Mouse (Mus musculus) testis, postnatal 10 days (tissue): Measurements from ENCODE around the gene Olfr578.

ENCODE experiments used
- DNase-seq: peaks from one replicate; pipeline ENCODE4 v3.0.0; 2021; ENCODE audit warnings: low spot score

Olfr578 gene

DNA sequence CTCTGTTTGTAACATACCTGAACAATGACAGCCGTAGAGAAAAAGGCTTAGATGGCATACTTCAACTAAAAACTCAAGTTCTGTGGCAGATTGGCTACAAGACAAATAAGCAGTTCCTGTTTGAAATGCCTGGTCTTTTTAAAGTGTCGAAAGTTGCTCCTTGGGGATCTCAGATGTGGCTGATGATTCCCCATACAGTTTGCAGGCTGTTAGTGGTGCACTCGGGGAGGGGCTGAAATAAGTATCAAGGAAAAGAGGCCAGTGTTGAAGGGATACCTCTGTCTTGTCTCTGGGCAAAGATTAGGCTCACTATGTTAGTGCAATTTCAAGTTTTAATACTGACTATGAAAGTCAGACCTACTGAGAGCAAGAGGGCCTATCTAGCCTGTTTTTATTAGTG is at the start of gene Olfr578:
Gene Olfr578 (minus strand): TSS at position 101 of the 400 bp plus-strand sequence.
- no peak for DNase-seq

- no peak for DNase-seq
Observed at GRCm38 (mm10) chr7:103037724-103038123, 48.6 kb upstream of the Olfr578 start, which contains the start of gene Olfr582. Gene Olfr582 (plus strand): TSS chr7:103038024.

- DNase-seq = no peak
Observed at GRCm38 (mm10) chr7:102975843-102976242, 13.3 kb downstream of the Olfr578 start, which contains the start of gene Olfr577. Gene Olfr577 (minus strand): TSS chr7:102975943.

GRCm38 (mm10) chr7:102974399-102974798 is 14.7 kb downstream of the Olfr578 start:
- DNase-seq = no peak

DNA sequence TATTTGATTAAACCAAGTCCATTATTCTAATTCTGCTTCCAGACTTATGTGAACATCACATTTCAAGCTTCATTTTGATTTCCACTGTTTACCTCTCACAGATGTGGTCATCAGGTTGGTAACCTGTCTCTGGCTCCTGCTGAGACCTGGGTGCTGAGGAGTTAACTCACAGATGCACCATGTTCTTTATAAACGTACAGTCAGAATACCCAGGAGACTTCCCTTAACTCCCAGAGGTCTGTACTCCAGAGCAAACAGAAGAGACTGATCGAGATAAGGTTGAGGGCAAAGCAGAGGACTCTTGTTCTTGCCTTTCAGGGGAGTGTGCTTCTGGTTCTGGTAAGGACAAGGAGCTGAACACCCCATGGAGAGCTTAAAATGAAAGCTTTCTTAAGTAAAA is 26.8 kb downstream of the Olfr578 start, which contains the start of gene Olfr576:
Gene Olfr576 (plus strand): TSS at position 301 of the 400 bp plus-strand sequence.
- no peak for DNase-seq

- DNase-seq = no peak
Observed at GRCm38 (mm10) chr7:102958593-102958992, 30.5 kb downstream of the Olfr578 start, which contains the start of gene Olfr575. Gene Olfr575 (minus strand): TSS chr7:102958775.

DNA sequence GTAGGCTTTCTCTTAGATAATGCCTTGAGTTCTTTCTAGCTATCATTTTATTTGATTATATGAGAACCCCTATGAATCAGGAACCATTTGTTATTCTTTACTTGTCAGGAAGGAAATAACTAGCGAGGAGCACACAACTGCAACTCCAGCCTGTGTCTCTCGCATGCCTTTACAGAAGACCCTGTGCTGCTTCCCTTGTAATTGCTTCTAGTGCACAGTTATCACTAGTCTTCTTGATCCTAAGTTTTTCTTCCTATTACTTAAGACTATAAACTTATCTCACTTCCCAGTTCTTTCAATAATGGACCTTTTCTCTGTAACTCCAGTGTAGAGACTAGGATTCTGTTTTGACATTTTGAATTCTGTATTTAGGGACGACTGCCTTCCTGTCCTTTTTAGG is 31.0 kb downstream of the Olfr578 start:
- DNase-seq = no peak

DNA sequence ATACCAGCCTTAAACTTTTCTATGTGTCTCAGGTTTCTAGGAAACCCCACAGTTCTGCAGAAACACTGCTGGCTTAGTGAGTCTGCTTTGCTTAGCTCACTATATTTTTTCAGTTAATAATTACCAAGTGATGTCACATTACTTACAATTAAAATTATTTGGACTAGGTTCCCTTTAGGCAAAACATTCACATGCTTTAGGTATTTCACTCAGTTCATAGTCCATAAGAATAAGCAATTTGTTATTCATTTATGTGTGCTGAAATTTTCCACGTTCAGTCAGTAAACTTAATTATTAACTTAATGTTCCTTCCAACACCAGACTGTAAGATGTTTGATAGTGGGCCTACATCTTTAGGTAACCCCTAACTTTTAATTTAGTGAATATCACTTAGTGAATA is 38.4 kb downstream of the Olfr578 start:
- DNase-seq = no peak

DNA sequence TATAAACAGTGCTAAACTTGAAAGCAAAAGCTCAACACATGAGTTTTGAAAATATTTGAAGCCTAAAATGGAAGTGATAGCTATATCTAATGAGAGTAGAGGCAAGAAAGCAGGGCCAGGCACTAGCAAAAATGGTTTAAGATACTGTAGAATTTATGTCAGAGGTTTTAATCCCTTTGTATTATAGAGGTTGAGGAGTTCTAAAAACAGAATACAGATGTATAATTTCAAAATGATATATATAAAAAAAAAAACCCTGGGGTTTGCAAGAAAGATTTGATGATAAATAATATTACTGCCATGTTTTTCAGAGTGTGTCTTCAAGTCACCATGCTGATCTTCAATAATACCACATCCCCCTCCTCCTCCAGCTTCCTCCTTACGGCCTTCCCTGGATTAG is 41.0 kb downstream of the Olfr578 start, which contains the start of gene Olfr574:
Gene Olfr574 (plus strand): TSS at position 301 of the 400 bp plus-strand sequence.
- DNase-seq = no peak

- DNase-seq = no peak
Observed at GRCm38 (mm10) chr7:102943417-102943816, 45.7 kb downstream of the Olfr578 start.

- DNase-seq = no peak
Observed at GRCm38 (mm10) chr7:102942475-102942874, 46.6 kb downstream of the Olfr578 start, which contains the start of gene Olfr573-ps1. Gene Olfr573-ps1 (minus strand): TSS chr7:102942575.
